Mouse (Mus musculus) hindbrain, embryonic 14.5 days (tissue): ENCODE measurements around the gene Notch1. TPM values are rescaled to one million over a fixed set of nuclear protein-coding genes. Genes with fewer than 3 reads are reported as not detected.

Experiments
- ATAC-seq: fragments of 200-750 bp; cut with Nextera tagmentation; 2 replicates; pipeline ENCODE4 v1.8.0; 2017; ENCODE audit warnings: moderate number of reproducible peaks, mild to moderate bottlenecking, moderate TSS enrichment, moderate library complexity; ENCODE audit not compliant: low FRiP score
- DNase-seq: peaks from one replicate; pipeline ENCODE4 v3.0.0-alpha.2; 2015; ENCODE audit warnings: low spot score
- H3K27ac ChIP-seq: fragments of 300-500 bp; sonication (generic); 2 replicates; pipeline ENCODE4 v1.5.1; 2014; ENCODE audit warnings: mild to moderate bottlenecking, moderate library complexity
- H3K27me3 ChIP-seq: fragments of 300-500 bp; sonication (generic); 2 replicates; pipeline ENCODE4 v1.6.1; 2014; ENCODE audit warnings: mild to moderate bottlenecking, low read length, mixed read lengths; ENCODE audit not compliant: control insufficient read depth, insufficient read depth
- H3K36me3 ChIP-seq: fragments of 300-500 bp; sonication (generic); replicated peaks from 2 replicates; pipeline ENCODE4 v1.6.1; 2014; ENCODE audit not compliant: control insufficient read depth, insufficient read depth
- H3K4me1 ChIP-seq: fragments of 300-500 bp; sonication (generic); replicated peaks from 2 replicates; pipeline ENCODE4 v1.6.1; 2014; ENCODE audit warnings: antibody characterized with exemption, low read length, mixed read lengths; ENCODE audit not compliant: control insufficient read depth, insufficient read depth
- H3K4me2 ChIP-seq: fragments of 300-500 bp; sonication (generic); replicated peaks from 2 replicates; pipeline ENCODE4 v1.6.1; 2014; ENCODE audit warnings: mild to moderate bottlenecking, moderate library complexity
- H3K4me3 ChIP-seq: fragments of 300-500 bp; sonication (generic); replicated peaks from 2 replicates; pipeline ENCODE4 v1.5.1; 2014; ENCODE audit warnings: mild to moderate bottlenecking, low read length
- H3K9ac ChIP-seq: fragments of 300-500 bp; sonication (generic); 2 replicates; pipeline ENCODE4 v1.6.1; 2014
- H3K9me3 ChIP-seq: fragments of 300-500 bp; sonication (generic); 2 replicates; pipeline ENCODE4 v1.6.1; 2016; ENCODE audit warnings: low read length; ENCODE audit not compliant: control insufficient read depth
- WGBS: fragments of 180-500 bp; shearing (Covaris S2); extraction: QIAGEN DNeasy Blood & Tissue Kit; methylation state at CpG from one replicate; pipeline ENCODE4 v1.1.7; 2014; 5-methylcytosine and 5-hydroxymethylcytosine counted together
- polyA plus RNA-seq: library from polyadenylated mRNA; unstranded; fragments of >200 nt; fragmentation: Nextera tagmentation; extraction: Ambion mirVana; gene quantifications from 2 replicates; pipeline ENCODE4 v1.2.1, GENCODE M21; 2014

The Notch1 gene
- polyA plus RNA-seq, 1 experiment from 2014 or later, result 23.3 TPM

DNA sequence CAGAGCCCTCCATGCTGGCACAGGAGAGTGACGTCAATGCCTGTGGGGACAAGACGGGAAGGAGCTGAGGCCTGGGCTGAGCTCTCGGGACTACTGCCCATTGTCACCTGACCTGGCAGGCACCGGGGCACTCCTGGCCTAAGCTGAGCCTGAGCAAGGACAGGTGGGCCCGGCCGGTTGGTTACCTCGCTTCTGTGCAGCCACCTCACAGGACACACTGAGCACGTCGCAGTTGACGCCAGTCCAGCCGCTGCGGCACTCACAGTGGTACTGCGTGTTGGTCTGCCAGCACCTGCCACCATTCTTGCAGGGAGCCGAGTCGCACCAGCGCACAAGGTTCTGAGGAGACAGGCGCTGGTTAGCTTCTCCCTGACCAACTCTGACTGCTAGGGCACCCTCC lies 45.5 kb downstream of the Notch1 start:
- Histone ChIP-seq H3K9me3 (no peaks in the 10 kb centered on the region), H3K9ac (no peak overlapping the region), H3K4me2 (no peak overlapping the region), H3K27ac (no peak overlapping the region), H3K27me3 (no peaks in the 10 kb centered on the region), H3K36me3 (peaks cover 64% of the 10 kb centered on the region), H3K4me1 (peaks cover 9% of the 10 kb centered on the region; the same call in 1 of the 2 replicates), H3K4me3 (no peak overlapping the region)
- 92% methylated on average over 17 of the region's 17 CpGs for WGBS
- DNase-seq (no peak), ATAC-seq (no peak)

DNA sequence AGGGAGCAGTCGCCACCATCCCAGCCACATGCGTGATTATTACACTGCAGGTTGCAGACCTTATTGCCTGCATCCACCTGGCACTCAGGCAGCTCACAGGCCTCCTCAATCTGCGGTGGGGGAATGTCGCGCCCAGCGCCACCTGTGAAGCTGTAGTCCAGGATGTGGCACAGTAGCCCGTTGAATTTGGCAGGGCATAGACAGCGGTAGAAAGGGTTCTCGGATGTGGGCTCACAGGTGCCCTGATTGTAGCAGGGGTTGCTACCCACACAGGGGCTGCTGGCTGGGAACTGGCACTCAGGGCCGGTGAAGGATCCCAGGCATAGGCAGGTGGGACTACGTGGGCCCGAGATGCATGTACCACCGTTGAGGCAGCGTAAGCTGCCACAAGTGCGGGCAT lies 48.1 kb downstream of the Notch1 start:
- 98% methylated on average over 15 of the region's 15 CpGs for WGBS
- Histone ChIP-seq H3K4me3 (no peak overlapping the region), H3K4me1 (no peaks in the 10 kb centered on the region), H3K27ac (no peak overlapping the region), H3K9ac (no peak overlapping the region), H3K4me2 (no peak overlapping the region), H3K9me3 (no peaks in the 10 kb centered on the region), H3K27me3 (no peaks in the 10 kb centered on the region), H3K36me3 (peaks cover 82% of the 10 kb centered on the region)
- ATAC-seq (no peak), DNase-seq (no peak)

DNA sequence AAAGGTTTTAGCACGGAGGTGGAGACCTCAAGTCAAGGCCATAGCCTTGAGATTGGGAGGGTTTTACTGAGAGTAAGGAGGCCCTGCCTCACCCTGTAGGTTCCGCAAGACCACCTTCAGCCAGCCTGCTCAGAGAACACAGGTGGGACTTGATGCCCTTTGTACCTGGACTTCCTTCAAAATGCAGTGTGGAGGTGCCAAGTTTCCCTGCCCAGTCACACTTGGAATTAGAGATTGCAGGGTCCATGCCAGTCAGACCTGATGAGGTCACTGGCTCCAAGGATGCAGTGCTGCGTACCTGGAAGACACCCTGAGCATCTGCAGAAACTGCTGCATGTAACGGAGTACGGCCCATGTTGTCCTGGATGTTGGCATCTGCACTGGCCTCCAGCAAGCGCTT lies 53.1 kb downstream of the Notch1 start:
- DNase-seq (no peak), ATAC-seq (no peak)
- H3K9ac ChIP-seq, result no peak overlapping the region
- H3K4me3 ChIP-seq, result no peak overlapping the region
- H3K9me3 ChIP-seq, result no peaks in the 10 kb centered on the region
- no peaks in the 10 kb centered on the region for H3K4me1 ChIP-seq
- H3K27me3 ChIP-seq, result no peaks in the 10 kb centered on the region
- no peak overlapping the region for H3K4me2 ChIP-seq
- peaks cover 85% of the 10 kb centered on the region for H3K36me3 ChIP-seq
- no peak overlapping the region for H3K27ac ChIP-seq
- over 99% methylated on average over 6 of the region's 6 CpGs for WGBS

DNA sequence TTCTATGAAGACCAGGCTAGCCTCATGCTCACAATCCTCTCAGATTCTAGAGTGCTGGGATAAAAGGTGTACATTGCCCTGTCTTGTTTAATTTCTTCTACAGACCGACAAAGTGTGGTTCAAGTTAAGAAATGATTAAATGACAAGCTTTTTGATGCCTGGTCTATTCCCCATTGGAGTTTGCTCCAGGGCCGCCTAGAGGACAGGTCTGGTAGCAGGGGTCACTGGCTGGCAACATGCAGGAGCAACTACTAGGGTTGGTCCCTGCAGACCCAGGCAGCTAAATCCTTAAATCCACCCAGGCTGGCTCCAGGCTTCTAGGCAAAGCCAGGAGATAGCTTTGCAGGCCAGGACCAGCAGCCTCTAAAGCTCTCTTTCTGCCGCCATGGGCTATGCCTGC lies 53.5 kb downstream of the Notch1 start:
- peaks cover 88% of the 10 kb centered on the region for H3K36me3 ChIP-seq
- 88% methylated on average over 3 of the region's 3 CpGs for WGBS
- H3K9me3 ChIP-seq, result no peaks in the 10 kb centered on the region
- no peak overlapping the region for H3K27ac ChIP-seq
- no peak for ATAC-seq
- H3K4me1 ChIP-seq, result no peaks in the 10 kb centered on the region
- no peak for DNase-seq
- H3K4me2 ChIP-seq, result no peak overlapping the region
- H3K27me3 ChIP-seq, result no peaks in the 10 kb centered on the region
- no peak overlapping the region for H3K9ac ChIP-seq
- no peak overlapping the region for H3K4me3 ChIP-seq

DNA sequence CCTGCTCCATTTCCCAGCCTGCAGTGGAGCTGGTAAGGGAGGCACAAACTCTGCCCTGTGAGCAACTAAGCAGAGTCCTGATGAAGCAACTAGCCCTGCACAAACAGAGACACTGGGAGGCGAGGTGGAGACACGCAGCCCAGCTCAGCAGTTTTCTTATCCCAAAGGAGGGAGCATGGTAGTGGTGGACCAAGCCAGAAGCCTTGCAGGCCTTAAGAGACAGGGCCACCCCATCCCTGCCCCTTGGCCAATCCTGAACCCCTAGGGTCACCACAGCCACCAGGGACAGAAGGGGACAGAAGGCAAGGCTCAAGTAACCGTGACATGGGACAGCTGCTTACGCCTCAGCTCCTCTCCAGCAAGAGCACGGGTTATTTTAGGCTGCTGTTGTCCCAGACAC lies 54.8 kb downstream of the Notch1 start:
- 85% methylated on average over 5 of the region's 5 CpGs for WGBS
- Histone ChIP-seq H3K27me3 (no peaks in the 10 kb centered on the region), H3K4me1 (no peaks in the 10 kb centered on the region), H3K4me3 (no peak overlapping the region), H3K27ac (no peak overlapping the region), H3K9ac (no peak overlapping the region), H3K36me3 (peaks cover 79% of the 10 kb centered on the region), H3K4me2 (no peak overlapping the region), H3K9me3 (no peaks in the 10 kb centered on the region)
- DNase-seq, result no peak
- no peak for ATAC-seq

DNA sequence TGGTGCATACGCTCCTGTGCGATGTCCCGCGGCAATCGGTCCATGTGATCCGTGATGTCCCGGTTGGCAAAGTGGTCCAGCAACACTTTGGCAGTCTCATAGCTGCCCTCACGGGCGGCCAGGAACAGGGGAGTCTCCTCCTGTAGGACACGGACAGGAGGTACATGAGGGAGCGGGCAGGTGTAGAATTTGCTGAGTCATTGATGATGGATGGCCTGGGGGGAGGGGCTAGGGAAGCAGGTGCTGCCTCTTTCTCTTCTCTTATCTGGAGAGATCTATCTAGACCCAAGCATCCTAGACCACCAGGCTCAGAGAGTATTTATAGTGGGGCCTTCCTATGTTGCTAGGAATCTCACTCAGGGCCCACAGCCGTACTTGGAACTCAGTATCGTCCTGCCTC lies 55.6 kb downstream of the Notch1 start:
- Histone ChIP-seq H3K4me3 (no peak overlapping the region), H3K4me1 (no peaks in the 10 kb centered on the region), H3K9me3 (no peaks in the 10 kb centered on the region), H3K36me3 (peaks cover 72% of the 10 kb centered on the region), H3K4me2 (no peak overlapping the region), H3K27me3 (no peaks in the 10 kb centered on the region), H3K27ac (no peak overlapping the region), H3K9ac (no peak overlapping the region)
- ATAC-seq, result no peak
- DNase-seq, result no peak
- 91% methylated on average over 13 of the region's 13 CpGs for WGBS

DNA sequence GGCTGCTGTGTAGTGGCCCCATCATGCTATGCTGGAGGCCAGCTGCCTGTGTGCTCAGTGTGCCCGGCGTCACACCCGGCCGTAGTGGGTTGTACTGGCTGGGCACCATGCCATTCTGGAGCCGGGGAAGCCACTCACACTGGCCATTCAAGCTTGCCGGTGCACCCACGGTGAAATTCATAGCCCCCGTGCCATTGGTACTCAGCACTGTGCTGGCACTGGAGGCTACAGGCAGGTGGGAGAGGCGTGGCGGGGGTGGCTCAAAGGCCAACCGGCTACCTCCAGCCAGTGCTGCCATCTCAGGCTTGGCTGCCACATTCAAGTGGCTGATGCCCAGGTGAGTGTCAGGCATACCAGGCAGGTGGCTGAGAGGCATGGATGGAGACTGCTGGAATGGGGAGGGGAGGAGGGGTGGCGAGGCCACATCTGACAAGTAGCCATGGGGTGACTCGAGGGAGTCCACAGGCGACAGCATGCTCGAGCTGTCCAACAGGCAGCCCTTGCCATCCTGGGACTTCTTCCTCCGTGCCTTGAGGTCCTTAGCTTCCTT lies 56.3 kb downstream of the Notch1 start:
- DNase-seq, result no peak
- H3K4me1 ChIP-seq, result no peaks in the 10 kb centered on the region
- no peaks in the 10 kb centered on the region for H3K9me3 ChIP-seq
- no peaks in the 10 kb centered on the region for H3K27me3 ChIP-seq
- ATAC-seq, result peak; percentile 48; the same call in 1 of the 2 replicates
- no peak overlapping the region for H3K9ac ChIP-seq
- 87% methylated on average over 15 of the region's 16 CpGs for WGBS
- H3K4me3 ChIP-seq, result no peak overlapping the region
- no peak overlapping the region; the same call in 1 of the 2 replicates for H3K27ac ChIP-seq
- H3K36me3 ChIP-seq, result peaks cover 68% of the 10 kb centered on the region
- H3K4me2 ChIP-seq, result no peak overlapping the region

DNA sequence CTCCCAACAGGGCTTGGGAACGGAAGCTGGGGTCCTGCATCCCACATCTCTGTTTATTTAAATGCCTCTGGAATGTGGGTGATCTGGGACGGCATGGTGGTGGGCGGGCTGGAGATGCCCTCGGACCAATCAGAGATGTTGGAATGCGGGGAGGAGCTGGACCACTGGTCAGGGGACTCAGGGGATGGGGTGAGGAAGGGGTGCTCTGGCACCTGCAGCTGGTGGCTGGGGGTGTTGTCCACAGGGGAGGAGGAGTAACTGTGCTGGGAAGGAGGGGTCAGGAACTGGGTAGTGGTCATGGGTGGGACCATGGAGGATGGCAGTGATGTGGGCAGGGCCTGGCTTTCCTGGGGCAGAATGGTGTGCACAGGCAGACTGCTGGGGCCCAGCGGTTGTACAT lies 57.0 kb downstream of the Notch1 start:
- ATAC-seq, result no peak
- Histone ChIP-seq H3K27ac (no peak overlapping the region), H3K9me3 (no peaks in the 10 kb centered on the region)

DNA sequence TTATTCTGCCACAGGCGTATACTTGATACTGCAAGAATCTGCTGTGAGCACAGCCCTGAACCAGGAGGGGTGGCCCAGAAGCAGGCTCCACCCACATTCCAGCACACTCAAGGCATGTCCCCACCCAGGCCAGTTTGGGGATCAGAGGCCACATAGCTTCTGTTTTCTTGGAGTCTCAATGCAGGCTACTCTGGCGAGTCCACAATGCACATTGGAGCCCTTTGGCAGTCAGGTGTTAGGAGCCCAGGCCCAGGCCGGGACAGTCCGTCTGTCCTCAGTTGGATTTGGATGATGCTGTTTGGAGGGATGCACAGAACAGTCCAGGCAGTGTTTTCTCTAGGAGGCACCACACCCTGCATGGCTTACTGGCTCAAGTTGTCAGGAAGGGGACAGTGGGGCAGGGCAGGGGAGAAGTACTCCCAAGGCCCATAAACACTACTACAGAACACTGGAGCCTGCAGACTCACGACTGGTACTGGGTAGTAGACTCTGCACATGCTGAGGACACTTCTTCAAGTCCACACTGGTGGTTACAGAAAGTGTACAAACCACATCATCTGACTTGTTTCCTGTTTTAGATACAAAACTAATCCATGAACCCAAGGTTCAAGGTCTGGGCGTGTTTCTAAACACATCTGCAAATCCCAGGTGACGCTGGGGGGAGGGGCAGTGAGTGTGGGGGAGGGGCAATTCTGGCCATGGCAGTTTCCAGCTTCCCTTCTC lies 57.9 kb downstream of the Notch1 start:
- no peaks in the 10 kb centered on the region for H3K4me1 ChIP-seq
- H3K36me3 ChIP-seq, result peaks cover 52% of the 10 kb centered on the region
- H3K9me3 ChIP-seq, result no peaks in the 10 kb centered on the region
- ATAC-seq (no peak), DNase-seq (no peak)
- no peak overlapping the region for H3K4me3 ChIP-seq
- H3K9ac ChIP-seq, result no peak overlapping the region
- H3K27ac ChIP-seq, result no peak overlapping the region
- 43% methylated on average over 7 of the region's 7 CpGs for WGBS
- H3K4me2 ChIP-seq, result no peak overlapping the region
- H3K27me3 ChIP-seq, result no peaks in the 10 kb centered on the region

More for the DNA sequence above, 57.0 kb downstream of the Notch1 start:
- 46% methylated on average over 6 of the region's 6 CpGs for WGBS
- H3K4me1 ChIP-seq, result no peaks in the 10 kb centered on the region
- H3K4me2 ChIP-seq, result no peak overlapping the region
- H3K27me3 ChIP-seq, result no peaks in the 10 kb centered on the region
- peaks cover 61% of the 10 kb centered on the region for H3K36me3 ChIP-seq
- DNase-seq, result no peak
- no peak overlapping the region for H3K9ac ChIP-seq
- no peak overlapping the region for H3K4me3 ChIP-seq
